Mouse (Mus musculus) MEL (cell line): ENCODE data around the gene Prkce.
A peak's percentile ranks its signal among the peaks of the same experiment; 100 is the strongest.

Experiments
- CHD1 ChIP-seq: IDR thresholded peaks from 2 replicates; pipeline ENCODE4 v1.6.1; 2012; ENCODE audit warnings: low read depth, mild to moderate bottlenecking, inconsistent platforms, low read length, improper control_type of control experiment
- CHD2 ChIP-seq: IDR thresholded peaks from 2 replicates; pipeline ENCODE4 v1.6.1; 2011; ENCODE audit warnings: low read length, improper control_type of control experiment
- CTCF ChIP-seq, 3 experiments: IDR thresholded peaks in 2 of 3; conservative IDR thresholded peaks in 1 of 3; 2 replicates each; pipeline ENCODE4 v1.5.1; 2011 to 2012; ENCODE audit warnings: low read length in 3 of 3, low read depth in 2 of 3, mild to moderate bottlenecking in 2 of 3, improper control_type of control experiment in 1 of 3, inconsistent platforms in 1 of 3, mixed read lengths in 1 of 3, moderate library complexity in 1 of 3; ENCODE audit not compliant: control insufficient read depth in 1 of 3, insufficient read depth in 1 of 3, poor library complexity in 1 of 3, severe bottlenecking in 1 of 3
- E2F4 ChIP-seq: IDR thresholded peaks from 2 replicates; pipeline ENCODE4 v1.6.1; 2011; ENCODE audit warnings: low read depth, low read length, improper control_type of control experiment, borderline replicate concordance
- EP300 ChIP-seq, 2 experiments: IDR thresholded peaks; 2 replicates each; pipeline ENCODE4 v1.6.1; 2011; ENCODE audit warnings: improper control_type of control experiment in 2 of 2, low read length in 2 of 2, low read depth in 1 of 2, mild to moderate bottlenecking in 1 of 2
- ETS1 ChIP-seq: IDR thresholded peaks from 2 replicates; pipeline ENCODE4 v1.6.1; 2012; ENCODE audit warnings: low read depth, mild to moderate bottlenecking, inconsistent platforms, low read length, improper control_type of control experiment, moderate library complexity
- GATA1 ChIP-seq: IDR thresholded peaks from 2 replicates; pipeline ENCODE4 v1.6.1; 2011; ENCODE audit warnings: low read depth, low read length, improper control_type of control experiment
- MAZ ChIP-seq: IDR thresholded peaks from 2 replicates; pipeline ENCODE4 v1.6.1; 2012; ENCODE audit warnings: low read depth, mild to moderate bottlenecking, inconsistent platforms, low read length, improper control_type of control experiment
- POLR2A ChIP-seq, 2 experiments: IDR thresholded peaks; 2 replicates each; pipeline ENCODE4 v1.6.1; 2011 to 2012; ENCODE audit warnings: low read length in 2 of 2, mild to moderate bottlenecking in 2 of 2, control low read depth in 1 of 2, improper control_type of control experiment in 1 of 2, low read depth in 1 of 2, moderate library complexity in 1 of 2; ENCODE audit not compliant: control insufficient read depth in 1 of 2, insufficient read depth in 1 of 2, poor library complexity in 1 of 2
- POLR2AphosphoS2 ChIP-seq: IDR thresholded peaks from 2 replicates; pipeline ENCODE4 v1.6.1; 2011; ENCODE audit warnings: low read length, improper control_type of control experiment
- RAD21 ChIP-seq: IDR thresholded peaks from 2 replicates; pipeline ENCODE4 v1.6.1; 2011; ENCODE audit warnings: mild to moderate bottlenecking, low read depth, low read length, improper control_type of control experiment
- SIN3A ChIP-seq: IDR thresholded peaks from 2 replicates; pipeline ENCODE4 v1.6.1; 2012; ENCODE audit warnings: low read length, improper control_type of control experiment, inconsistent platforms
- ZMIZ1 ChIP-seq: IDR thresholded peaks from 2 replicates; pipeline ENCODE4 v1.6.1; 2012; ENCODE audit warnings: low read depth, mild to moderate bottlenecking, inconsistent platforms, low read length, improper control_type of control experiment, moderate library complexity

GRCm38 (mm10) chr17:86132534-86132933 is 35.1 kb upstream of the Prkce start:
- no peak for TF ChIP-seq ETS1
- TF ChIP-seq CTCF (IDR thresholded peaks at IDR 0.05 in 2 of 3, conservative IDR thresholded peaks at IDR 0.05 in 1 of 3; ENCODE audit: control insufficient read depth in 1 of 3, insufficient read depth in 1 of 3, low read depth in 2 of 3, low read length in 3 of 3, poor library complexity in 1 of 3, severe bottlenecking in 1 of 3), result peak; percentile 11 to 59 (median 37); a peak in 3 of 6 replicates
- no peak for TF ChIP-seq POLR2A (IDR thresholded peaks at IDR 0.05; ENCODE audit: control insufficient read depth in 1 of 2, insufficient read depth in 1 of 2, low read depth in 1 of 2, low read length in 2 of 2, poor library complexity in 1 of 2)
- peak; percentile 28 for TF ChIP-seq RAD21
- no peak for TF ChIP-seq MAZ
- no peak for TF ChIP-seq POLR2AphosphoS2
- TF ChIP-seq GATA1, result no peak
- no peak for TF ChIP-seq ZMIZ1
- no peak for TF ChIP-seq EP300 (IDR thresholded peaks at IDR 0.05; ENCODE audit: low read depth in 1 of 2, low read length in 2 of 2)
- no peak for TF ChIP-seq CHD1
- TF ChIP-seq E2F4, result no peak
- TF ChIP-seq CHD2, result no peak
- no peak for TF ChIP-seq SIN3A
